Mouse (Mus musculus) stomach, embryonic 16.5 days (tissue): Measurements from ENCODE around the gene Gm10337. TPM values are rescaled to one million over a fixed set of nuclear protein-coding genes. Genes with fewer than 3 reads are reported as not detected.

Experiments
- ATAC-seq: fragments of 200-750 bp; cut with Nextera tagmentation; 2 replicates; pipeline ENCODE4 v1.8.0; 2017; ENCODE audit warnings: moderate number of reproducible peaks, moderate TSS enrichment; ENCODE audit not compliant: insufficient read depth, low FRiP score
- H3K27ac ChIP-seq: fragments of 300-500 bp; sonication (generic); 2 replicates; pipeline ENCODE4 v1.5.1; 2014; ENCODE audit warnings: low read length
- H3K27me3 ChIP-seq: fragments of 300-500 bp; sonication (generic); 2 replicates; pipeline ENCODE4 v1.6.1; 2014; ENCODE audit warnings: low read length, control low read depth, mixed read lengths; ENCODE audit not compliant: control insufficient read depth, insufficient read depth
- H3K36me3 ChIP-seq: fragments of 300-500 bp; sonication (generic); 2 replicates; pipeline ENCODE4 v1.6.1; 2014; ENCODE audit warnings: low read length; ENCODE audit not compliant: control insufficient read depth, insufficient read depth
- H3K4me1 ChIP-seq: fragments of 300-500 bp; sonication (generic); 2 replicates; pipeline ENCODE4 v1.6.1; 2014; ENCODE audit warnings: low read length, control low read depth, mixed read lengths; ENCODE audit not compliant: control insufficient read depth, insufficient read depth
- H3K4me2 ChIP-seq: fragments of 300-500 bp; sonication (generic); 2 replicates; pipeline ENCODE4 v1.6.1; 2014; ENCODE audit warnings: low read depth, low read length, mixed read lengths
- H3K4me3 ChIP-seq: fragments of 300-500 bp; sonication (generic); replicated peaks from 2 replicates; pipeline ENCODE4 v1.5.1; 2014; ENCODE audit warnings: mild to moderate bottlenecking, low read length
- H3K9ac ChIP-seq: fragments of 300-500 bp; sonication (generic); 2 replicates; pipeline ENCODE4 v1.6.1; 2014; ENCODE audit warnings: low read length
- H3K9me3 ChIP-seq: fragments of 300-500 bp; sonication (generic); replicated peaks from 2 replicates; pipeline ENCODE4 v1.6.1; 2016; ENCODE audit warnings: low read length, control low read depth; ENCODE audit not compliant: control insufficient read depth
- WGBS: fragments of 180-500 bp; shearing (Covaris S2); extraction: QIAGEN DNeasy Blood & Tissue Kit; methylation state at CpG from one replicate; pipeline ENCODE4 v1.1.7; 2014; 5-methylcytosine and 5-hydroxymethylcytosine counted together
- polyA plus RNA-seq: library from polyadenylated mRNA; unstranded; fragments of >200 nt; fragmentation: Nextera tagmentation; extraction: Ambion mirVana; gene quantifications from 2 replicates; pipeline ENCODE4 v1.2.1, GENCODE M21; 2015

Gm10337 gene
- polyA plus RNA-seq, 1 experiment from 2014 or later: not detected

- Histone ChIP-seq H3K27ac (no peak overlapping the region), H3K4me3 (no peak overlapping the region), H3K4me1 (no peaks in the 10 kb centered on the region), H3K9ac (no peak overlapping the region), H3K36me3 (peaks cover 43% of the 10 kb centered on the region), H3K9me3 (no peaks in the 10 kb centered on the region), H3K27me3 (no peaks in the 10 kb centered on the region), H3K4me2 (no peak overlapping the region)
- ATAC-seq: no peak
- WGBS: 88% methylated on average over 12 of the region's 12 CpGs
Measured at GRCm38 (mm10) chr15:102485853-102486252, 17.7 kb upstream of the Gm10337 start.

GRCm38 (mm10) chr15:102487664-102488063 is 15.9 kb upstream of the Gm10337 start:
- Histone ChIP-seq H3K4me3 (no peak overlapping the region), H3K9ac (no peak overlapping the region), H3K4me2 (no peak overlapping the region), H3K36me3 (peaks cover 41% of the 10 kb centered on the region), H3K4me1 (no peaks in the 10 kb centered on the region), H3K27me3 (no peaks in the 10 kb centered on the region), H3K27ac (no peak overlapping the region), H3K9me3 (no peaks in the 10 kb centered on the region)
- WGBS: 56% methylated on average over 1 of the region's 1 CpGs
- ATAC-seq: no peak

- Histone ChIP-seq H3K27ac (no peak overlapping the region), H3K4me3 (no peak overlapping the region), H3K36me3 (peaks cover 43% of the 10 kb centered on the region), H3K27me3 (no peaks in the 10 kb centered on the region), H3K9me3 (no peaks in the 10 kb centered on the region), H3K4me1 (no peaks in the 10 kb centered on the region), H3K9ac (no peak overlapping the region), H3K4me2 (no peak overlapping the region)
- ATAC-seq: no peak
- WGBS: 71% methylated on average over 3 of the region's 3 CpGs
Measured at GRCm38 (mm10) chr15:102498322-102498721, 5.2 kb upstream of the Gm10337 start.

GRCm38 (mm10) chr15:102499370-102499769 is 4.2 kb upstream of the Gm10337 start:
- no peaks in the 10 kb centered on the region for H3K9me3 ChIP-seq
- H3K4me1 ChIP-seq: no peaks in the 10 kb centered on the region
- H3K4me2 ChIP-seq: no peak overlapping the region
- H3K27me3 ChIP-seq: no peaks in the 10 kb centered on the region
- 63% methylated on average over 3 of the region's 3 CpGs for WGBS
- H3K36me3 ChIP-seq: peaks cover 38% of the 10 kb centered on the region
- no peak overlapping the region for H3K27ac ChIP-seq
- H3K4me3 ChIP-seq: no peak overlapping the region
- no peak for ATAC-seq
- no peak overlapping the region for H3K9ac ChIP-seq

GRCm38 (mm10) chr15:102499851-102500250 is 3.7 kb upstream of the Gm10337 start:
- no peak for ATAC-seq
- Histone ChIP-seq H3K36me3 (peaks cover 38% of the 10 kb centered on the region), H3K9ac (no peak overlapping the region), H3K27ac (no peak overlapping the region), H3K9me3 (no peaks in the 10 kb centered on the region), H3K27me3 (no peaks in the 10 kb centered on the region), H3K4me1 (no peaks in the 10 kb centered on the region), H3K4me3 (no peak overlapping the region), H3K4me2 (no peak overlapping the region)
- 89% methylated on average over 6 of the region's 6 CpGs for WGBS

GRCm38 (mm10) chr15:102500479-102500878 is 3.0 kb upstream of the Gm10337 start:
- H3K27ac ChIP-seq: no peak overlapping the region
- H3K9ac ChIP-seq: no peak overlapping the region
- H3K4me2 ChIP-seq: no peak overlapping the region
- H3K36me3 ChIP-seq: peaks cover 34% of the 10 kb centered on the region
- WGBS: 90% methylated on average over 5 of the region's 5 CpGs
- no peaks in the 10 kb centered on the region for H3K4me1 ChIP-seq
- H3K4me3 ChIP-seq: no peak overlapping the region
- no peaks in the 10 kb centered on the region for H3K9me3 ChIP-seq
- no peak for ATAC-seq
- no peaks in the 10 kb centered on the region for H3K27me3 ChIP-seq

GRCm38 (mm10) chr15:102501084-102501814 is 2.3 kb upstream of the Gm10337 start:
- no peak overlapping the region for H3K4me2 ChIP-seq
- WGBS: 83% methylated on average over 19 of the region's 19 CpGs
- no peak; the same call in 1 of the 2 replicates for ATAC-seq
- no peak overlapping the region for H3K27ac ChIP-seq
- no peak overlapping the region for H3K9ac ChIP-seq
- H3K4me3 ChIP-seq: no peak overlapping the region
- H3K36me3 ChIP-seq: peaks cover 34% of the 10 kb centered on the region
- no peaks in the 10 kb centered on the region for H3K4me1 ChIP-seq
- no peaks in the 10 kb centered on the region for H3K9me3 ChIP-seq
- H3K27me3 ChIP-seq: no peaks in the 10 kb centered on the region

- H3K27ac ChIP-seq: no peak overlapping the region
- 0 out of 2 replicates have a peak, but pooled peaks have one; percentile 20 for ATAC-seq
Measured at GRCm38 (mm10) chr15:102502254-102502840, 1.2 kb upstream of the Gm10337 start.

GRCm38 (mm10) chr15:102503924-102504782 is 631 bp downstream of the Gm10337 start:
- peaks cover 26% of the 10 kb centered on the region for H3K36me3 ChIP-seq
- H3K4me3 ChIP-seq: no peak overlapping the region
- no peaks in the 10 kb centered on the region for H3K4me1 ChIP-seq
- no peak for ATAC-seq
- no peaks in the 10 kb centered on the region for H3K9me3 ChIP-seq
- no peaks in the 10 kb centered on the region for H3K27me3 ChIP-seq
- H3K27ac ChIP-seq: no peak overlapping the region
- no peak overlapping the region for H3K9ac ChIP-seq
- H3K4me2 ChIP-seq: no peak overlapping the region
- WGBS: 86% methylated on average over 9 of the region's 9 CpGs

More at GRCm38 (mm10) chr15:102502254-102502840, 1.2 kb upstream of the Gm10337 start:
- 55% methylated on average over 9 of the region's 9 CpGs for WGBS
- H3K27me3 ChIP-seq: no peaks in the 10 kb centered on the region
- H3K4me3 ChIP-seq: no peak overlapping the region
- H3K4me1 ChIP-seq: no peaks in the 10 kb centered on the region
- peaks cover 34% of the 10 kb centered on the region for H3K36me3 ChIP-seq
- H3K4me2 ChIP-seq: no peak overlapping the region
- no peak overlapping the region for H3K9ac ChIP-seq
- H3K9me3 ChIP-seq: no peaks in the 10 kb centered on the region
